Mouse (Mus musculus) NIH3T3 (cell line): ENCODE data around the gene Srrt.
"Not testable (repeated sequence)": the region's sequence is repeated elsewhere in the genome, so short reads cannot be mapped to it uniquely, and the experiment has no call there.

Experiments used
- DNase-seq: peaks from one replicate; pipeline ENCODE4 v3.0.0-alpha.2; 2012; ENCODE audit warnings: low read depth

Gene Srrt

DNA sequence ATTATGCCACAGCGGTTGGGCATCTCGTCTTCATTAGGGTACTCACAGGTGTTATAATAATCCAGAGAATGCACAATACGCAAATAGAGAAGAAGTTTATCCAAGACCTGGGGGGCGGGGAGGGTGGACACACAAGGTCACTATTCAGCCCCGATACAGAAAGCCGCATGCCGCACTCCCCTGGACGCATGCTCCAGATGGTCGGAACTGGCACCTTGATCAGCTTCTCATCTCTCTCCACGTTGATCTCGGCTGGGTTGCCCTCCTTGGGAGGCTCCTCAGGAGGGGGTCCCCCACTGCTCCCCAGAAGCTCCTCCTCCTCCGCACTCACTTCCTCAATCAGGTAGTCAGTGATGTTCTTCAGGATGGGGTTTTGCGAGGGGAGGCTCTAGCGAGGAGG is 10.3 kb downstream of the Srrt start:
- DNase-seq: no peak

DNA sequence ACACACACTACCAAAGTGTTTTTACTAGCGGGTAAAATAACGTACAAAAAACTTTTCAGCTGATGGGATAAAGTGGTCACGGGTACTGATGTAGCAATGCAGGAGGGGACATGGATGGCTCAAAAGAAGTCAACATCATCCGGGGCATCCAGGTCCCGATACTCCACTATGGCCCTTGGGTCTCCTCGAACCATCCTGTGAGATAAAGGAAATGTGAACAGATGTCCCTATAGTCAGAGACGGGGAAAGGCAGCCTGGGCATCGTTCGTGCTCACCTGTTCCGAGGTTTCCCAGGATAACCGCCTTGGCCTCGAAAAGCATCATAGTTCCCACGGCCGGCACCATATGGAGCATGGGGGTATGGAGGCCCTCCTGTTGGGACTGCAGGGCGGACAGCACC is 11.8 kb downstream of the Srrt start:
- no peak for DNase-seq

DNA sequence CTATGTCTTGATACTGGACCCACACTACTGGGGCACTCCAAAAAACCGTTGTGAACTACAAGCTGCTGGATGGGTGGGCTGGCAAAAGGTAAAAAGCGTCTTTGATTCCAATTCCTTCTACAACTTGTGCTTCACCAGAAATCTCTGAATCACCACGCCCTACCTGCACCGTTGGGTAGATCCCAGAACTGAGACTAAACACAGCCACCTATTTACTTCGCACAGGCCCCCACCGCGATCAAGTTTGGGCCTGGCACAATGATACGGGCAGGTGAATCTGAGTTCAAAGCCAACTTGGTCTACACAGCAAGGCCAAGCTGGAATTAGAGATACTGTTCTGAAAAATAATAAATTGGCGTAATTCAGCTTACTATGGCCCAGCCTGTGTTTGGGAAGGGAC is 12.2 kb downstream of the Srrt start:
- no peak for DNase-seq

DNA sequence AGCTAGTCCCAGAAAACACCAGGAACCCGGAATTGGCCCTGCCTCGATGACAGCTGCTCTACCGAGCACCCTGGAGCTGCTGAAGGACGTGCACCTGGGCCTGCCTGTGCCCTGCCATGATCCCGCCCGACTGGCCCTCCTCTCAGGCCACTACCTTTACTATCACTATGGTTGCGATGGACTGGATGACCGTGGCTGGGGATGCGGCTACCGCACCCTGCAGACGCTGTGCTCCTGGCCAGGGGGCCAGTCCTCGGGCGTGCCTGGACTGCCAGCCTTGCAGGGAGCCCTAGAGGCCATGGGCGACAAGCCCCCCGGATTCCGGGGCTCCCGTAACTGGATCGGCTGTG is 12.8 kb downstream of the Srrt start:
- no peak for DNase-seq

DNA sequence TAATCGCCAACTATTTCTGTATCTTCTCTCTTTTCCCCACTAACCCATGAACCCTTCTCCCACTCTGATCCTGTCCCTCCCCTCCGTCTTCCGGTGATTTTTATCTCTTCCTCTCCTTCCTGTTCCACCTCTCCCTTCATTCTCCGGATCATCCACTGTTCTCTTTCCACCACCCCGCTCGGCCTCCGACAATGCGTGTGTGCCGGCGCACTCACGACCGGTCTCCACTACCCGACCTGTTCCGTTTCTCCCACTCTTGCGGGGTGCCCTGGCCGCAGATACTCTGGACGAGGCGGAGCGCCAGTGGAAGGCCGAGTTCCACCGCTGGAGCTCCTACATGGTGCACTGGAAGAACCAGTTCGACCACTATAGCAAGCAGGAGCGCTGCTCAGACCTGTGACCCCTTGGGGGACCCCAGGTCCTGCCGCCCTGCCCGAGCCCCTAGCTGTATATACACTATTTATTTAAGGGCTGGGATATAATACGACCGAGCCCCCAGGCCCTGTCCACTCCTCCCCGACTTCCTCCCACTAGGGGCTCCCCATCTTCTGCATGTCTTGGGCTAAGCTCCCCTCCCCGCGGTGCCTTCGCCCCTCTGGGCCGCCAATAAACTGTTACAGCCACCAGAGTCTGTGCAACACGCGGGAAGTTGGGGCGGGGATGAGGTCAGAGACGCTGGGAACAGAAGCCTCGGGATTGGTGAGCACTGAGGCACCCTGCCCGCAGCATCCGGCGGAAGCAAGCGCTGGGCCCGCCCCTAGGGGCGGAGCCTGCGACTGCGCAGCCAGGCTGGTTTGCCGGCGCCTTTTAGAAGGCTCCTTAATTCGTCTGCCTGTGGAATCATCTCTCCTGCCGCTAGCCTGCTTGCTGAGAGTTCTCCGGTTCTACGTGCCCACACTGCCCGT is 13.4 kb downstream of the Srrt start, which contains the start of gene Ufsp1:
Gene Ufsp1, plus strand, starts transcription at position 791 of the 905 bp plus-strand sequence.
- DNase-seq: peak; percentile 96

DNA sequence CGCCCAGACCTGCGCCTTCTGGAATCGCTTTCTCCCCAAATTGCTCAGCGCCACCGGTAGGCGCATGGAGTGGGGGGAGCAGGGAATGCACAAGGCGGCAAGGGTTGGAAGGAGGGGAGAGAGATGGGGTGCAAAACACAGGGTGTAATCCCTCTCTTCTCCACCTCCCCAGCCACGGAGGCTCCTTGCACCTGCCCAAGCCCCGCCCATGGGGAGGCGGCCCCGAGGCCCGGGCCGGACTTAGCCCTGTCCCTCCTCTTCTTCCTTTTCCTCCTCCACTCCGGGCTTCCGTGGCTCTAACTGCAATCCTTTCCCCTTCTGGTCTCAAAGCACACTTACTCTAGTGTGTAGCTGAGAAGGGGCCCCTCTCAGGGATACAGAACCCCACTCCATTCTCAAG is 14.2 kb downstream of the Srrt start:
- peak; percentile 73 for DNase-seq

DNA sequence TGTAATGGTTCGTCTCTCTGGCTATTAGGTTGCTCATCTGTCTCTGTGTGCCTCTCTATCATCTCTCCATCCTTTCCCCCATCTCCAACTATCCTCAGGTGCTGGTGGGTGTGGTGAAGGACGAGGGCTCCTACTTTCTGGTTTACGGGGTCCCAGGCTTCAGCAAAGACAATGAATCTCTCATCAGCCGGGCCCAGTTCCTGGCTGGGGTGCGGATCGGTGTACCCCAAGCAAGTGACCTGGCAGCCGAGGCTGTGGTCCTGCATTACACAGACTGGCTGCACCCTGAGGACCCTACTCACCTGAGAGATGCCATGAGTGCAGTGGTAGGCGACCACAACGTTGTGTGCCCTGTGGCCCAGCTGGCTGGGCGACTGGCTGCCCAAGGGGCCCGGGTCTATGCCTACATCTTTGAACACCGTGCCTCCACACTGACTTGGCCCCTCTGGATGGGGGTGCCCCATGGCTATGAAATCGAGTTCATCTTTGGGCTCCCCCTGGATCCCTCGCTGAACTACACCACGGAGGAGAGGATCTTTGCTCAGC is 16.0 kb downstream of the Srrt start:
- no peak for DNase-seq

DNA sequence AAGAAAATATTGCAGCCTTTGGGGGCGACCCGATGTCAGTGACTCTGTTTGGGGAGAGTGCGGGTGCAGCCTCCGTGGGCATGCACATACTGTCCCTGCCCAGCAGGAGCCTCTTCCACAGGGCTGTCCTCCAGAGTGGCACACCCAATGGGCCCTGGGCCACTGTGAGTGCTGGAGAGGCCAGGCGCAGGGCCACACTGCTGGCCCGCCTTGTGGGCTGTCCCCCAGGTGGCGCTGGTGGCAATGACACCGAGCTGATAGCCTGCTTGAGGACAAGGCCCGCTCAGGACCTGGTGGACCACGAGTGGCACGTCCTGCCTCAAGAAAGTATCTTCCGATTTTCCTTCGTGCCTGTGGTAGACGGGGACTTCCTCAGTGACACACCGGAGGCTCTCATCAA is 16.8 kb downstream of the Srrt start:
- no peak for DNase-seq

DNA sequence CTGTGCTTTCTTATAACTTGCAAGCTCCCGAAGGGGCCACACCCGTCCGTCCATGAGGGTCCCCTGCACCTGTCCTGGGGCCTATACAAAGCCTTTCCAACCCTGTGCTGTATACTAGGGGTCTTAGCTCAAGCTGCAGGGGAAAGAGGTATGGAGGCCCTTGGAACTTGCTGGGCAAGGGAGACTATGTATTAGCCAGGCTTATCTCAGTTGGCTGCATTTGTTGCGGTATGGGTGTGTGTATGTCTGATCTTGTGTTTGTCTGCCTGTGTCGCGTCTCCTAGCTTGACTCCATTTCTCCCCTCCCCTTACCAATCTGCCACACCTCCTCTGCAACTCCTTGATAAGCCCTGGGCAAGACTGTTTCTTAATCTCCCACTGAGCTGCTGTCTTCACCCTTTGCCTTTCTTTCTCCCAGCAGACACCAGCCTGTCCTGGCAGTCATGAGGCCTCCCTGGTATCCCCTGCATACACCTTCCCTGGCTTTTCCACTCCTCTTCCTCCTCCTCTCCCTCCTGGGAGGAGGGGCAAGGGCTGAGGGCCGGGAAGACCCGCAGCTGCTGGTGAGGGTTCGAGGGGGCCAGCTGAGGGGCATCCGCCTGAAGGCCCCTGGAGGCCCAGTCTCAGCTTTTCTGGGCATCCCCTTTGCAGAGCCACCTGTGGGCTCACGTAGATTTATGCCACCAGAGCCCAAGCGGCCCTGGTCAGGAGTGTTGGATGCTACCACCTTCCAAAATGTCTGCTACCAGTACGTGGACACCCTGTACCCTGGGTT is 17.7 kb downstream of the Srrt start:
- no peak for DNase-seq

DNA sequence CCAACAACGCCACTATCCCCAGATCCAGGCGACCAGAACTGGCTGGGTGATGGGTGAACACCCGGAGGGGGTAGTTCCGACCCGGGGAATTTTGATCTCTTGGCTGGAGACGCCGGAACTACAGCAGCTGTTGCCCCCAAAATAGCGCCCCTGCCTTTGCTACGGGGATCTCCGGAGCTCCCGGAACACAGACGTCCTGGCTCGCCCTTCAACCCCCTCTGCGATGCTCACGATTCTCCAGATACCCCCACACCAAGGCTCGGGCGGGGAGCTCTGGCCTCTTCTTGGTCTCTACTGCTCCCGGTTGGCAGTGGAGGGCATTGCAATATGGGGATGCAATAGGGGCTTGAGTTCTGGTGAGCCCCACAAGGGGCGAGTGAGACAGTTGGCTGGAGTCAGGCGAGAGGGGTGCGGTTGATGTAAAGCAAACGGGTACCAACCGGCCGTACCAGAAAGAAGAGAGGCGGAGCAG is 18.4 kb downstream of the Srrt start:
- DNase-seq: peak; percentile 57

DNA sequence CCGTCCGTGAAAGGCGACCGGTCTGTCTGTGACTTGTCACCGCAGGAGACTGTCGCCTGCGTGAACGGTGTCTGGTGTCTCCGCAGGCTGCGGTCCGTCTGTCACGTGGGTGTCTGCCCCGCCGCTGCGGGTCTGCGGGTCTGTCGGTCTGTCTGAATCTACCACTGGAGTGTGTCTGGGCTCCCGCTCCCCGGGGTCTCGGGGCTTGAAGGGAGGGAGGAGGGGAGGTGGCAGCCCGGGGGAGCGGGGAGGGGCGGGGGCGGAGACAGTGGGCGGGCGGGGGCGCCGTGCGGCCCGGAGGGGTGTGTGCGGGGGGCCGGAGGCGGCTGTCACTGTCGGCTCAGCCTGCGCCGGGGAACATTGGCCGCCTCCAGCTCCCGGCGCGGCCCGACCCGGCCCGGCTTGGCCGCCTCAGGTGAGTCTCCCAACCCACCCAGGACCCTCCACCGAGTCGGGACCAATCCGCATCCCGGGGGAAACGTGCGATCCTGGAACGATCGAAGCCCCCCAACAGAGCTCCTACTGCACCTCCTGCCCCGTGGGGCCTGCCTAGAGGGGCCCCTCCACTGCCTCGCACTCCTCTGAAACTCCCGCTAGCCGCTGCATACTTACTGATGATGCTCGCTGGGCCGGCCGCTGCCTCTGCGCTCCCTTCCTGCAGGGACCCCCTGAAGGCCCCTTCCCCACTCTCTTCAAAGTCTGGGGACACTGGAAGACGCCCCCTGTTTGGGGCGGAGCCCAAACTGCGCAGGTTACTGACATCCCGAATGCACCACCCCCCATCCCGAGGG is 19.3 kb downstream of the Srrt start:
- DNase-seq: no peak

DNA sequence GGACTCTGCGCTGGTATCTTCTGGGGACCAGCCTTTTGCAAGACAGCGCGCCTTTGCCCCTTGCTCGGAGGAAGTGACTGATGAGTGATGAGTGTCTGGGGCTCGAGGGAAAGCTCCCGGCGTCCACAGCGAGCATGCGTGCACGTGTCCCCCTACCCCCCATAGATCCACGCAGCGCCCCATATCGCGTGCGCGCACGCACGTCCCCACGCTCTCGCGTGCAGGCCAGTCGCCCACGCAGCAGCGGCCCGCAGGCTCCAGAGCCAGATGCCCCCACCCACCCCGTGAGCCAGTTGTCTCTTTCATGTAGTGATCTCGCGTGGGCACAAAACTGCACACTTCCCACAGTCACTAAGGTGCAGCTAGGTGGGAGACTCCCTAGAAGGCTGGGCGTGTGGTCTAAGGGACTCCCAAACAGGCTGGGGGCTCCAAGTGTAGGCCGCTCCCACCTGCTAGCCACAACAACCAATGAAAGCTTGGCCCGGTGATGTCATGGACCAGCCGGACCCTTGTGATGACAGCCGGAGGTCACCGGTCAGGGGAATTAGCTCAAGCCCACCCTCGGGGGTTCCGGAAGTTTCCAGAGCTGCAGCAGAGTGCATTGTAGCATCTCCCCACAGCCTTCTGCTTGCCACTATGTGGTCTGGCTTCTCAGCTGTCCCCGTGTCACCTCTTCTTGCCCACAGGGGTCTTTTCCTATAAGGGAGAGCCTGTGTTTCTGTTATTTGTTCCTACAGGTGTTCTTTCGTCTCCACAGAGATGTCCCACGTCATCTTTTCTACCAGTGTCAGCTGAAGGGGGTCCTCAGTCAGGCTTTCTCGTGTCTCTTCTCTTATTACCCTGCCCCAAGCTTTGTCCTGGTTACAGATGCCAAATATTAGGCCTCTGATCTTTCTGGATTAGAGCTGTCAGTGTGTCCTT is 20.2 kb downstream of the Srrt start, which contains the start of gene Ache:
Gene Ache, plus strand, starts transcription at position 488 of the 921 bp plus-strand sequence.
- DNase-seq: peak; percentile 50

DNA sequence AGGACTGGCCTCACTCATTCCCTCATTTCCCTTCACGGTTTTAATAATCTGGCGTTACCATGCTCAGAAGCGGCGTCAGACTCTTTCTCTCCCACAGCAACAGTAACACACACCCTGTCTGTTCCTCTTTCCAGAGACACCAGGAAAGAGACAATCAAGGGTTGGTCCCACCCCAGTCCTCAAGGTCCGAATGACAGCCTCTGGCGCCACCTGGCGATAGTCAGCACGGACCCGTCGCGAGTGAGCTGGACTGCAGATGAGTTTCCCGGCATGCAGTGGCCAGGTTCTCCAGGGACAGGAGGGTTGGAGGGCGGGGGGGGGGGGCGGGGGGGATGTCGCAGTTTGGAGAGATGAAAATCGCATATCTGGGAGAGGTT is 20.8 kb downstream of the Srrt start:
- peak; percentile 95 for DNase-seq

DNA sequence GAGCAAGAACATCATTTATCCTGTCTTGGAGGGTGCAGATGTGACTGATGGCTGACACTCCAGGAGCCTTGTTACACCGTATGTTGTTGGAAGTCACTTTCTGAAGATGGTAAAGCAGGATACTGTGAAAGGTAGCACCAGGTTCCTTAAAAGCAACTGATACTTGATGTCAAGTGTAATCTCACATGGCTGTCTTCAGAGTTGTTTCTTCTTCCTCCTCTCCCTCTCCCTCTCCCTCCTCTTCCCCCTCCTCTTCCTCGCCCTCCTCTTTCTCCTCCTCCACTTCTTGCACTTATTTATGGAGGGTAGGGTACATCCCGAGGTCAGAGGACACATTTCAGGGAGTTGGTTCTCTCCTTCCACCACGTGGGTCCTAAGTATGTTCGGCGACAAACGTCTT is 21.5 kb downstream of the Srrt start:
- no peak for DNase-seq

DNA sequence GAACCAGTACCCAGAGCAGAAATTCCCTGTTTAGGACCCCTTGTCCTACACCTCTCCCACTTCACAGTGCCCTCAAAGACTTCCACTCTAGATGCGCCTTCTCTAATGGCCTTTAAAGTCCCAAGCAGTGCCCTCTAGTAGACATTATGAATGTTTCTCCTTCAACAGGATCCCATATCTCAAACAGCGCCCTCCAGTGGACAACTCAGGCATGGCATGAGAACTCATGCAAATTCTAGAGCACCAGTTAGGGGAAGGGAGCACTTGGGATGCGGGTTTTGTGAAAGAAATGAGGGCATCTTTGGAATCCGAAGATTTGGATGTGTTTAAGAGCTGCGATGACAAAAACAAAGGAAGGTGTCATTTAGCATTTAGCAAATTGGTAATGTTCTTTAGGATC is 22.4 kb downstream of the Srrt start:
- DNase-seq: peak; percentile 67

DNA sequence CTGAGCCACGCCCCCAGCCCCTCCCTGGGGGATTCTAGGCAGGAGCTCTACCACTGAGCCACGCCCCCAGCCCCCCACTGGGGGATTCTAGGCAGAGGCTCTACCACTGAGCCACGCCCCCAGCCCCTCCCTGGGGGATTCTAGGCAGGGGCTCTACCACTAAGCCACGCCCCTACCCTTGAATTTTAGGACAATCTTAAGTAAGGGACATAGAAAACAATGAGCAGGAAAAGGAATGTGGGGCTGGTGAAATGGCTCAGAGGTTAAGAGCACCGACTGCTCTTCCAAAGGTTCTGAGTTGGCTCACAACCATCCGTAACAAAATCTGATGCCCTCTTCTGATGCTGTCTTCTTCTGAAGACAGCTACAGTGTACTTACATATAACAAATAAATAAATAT is 23.1 kb downstream of the Srrt start:
- not testable (repeated sequence) for DNase-seq

DNA sequence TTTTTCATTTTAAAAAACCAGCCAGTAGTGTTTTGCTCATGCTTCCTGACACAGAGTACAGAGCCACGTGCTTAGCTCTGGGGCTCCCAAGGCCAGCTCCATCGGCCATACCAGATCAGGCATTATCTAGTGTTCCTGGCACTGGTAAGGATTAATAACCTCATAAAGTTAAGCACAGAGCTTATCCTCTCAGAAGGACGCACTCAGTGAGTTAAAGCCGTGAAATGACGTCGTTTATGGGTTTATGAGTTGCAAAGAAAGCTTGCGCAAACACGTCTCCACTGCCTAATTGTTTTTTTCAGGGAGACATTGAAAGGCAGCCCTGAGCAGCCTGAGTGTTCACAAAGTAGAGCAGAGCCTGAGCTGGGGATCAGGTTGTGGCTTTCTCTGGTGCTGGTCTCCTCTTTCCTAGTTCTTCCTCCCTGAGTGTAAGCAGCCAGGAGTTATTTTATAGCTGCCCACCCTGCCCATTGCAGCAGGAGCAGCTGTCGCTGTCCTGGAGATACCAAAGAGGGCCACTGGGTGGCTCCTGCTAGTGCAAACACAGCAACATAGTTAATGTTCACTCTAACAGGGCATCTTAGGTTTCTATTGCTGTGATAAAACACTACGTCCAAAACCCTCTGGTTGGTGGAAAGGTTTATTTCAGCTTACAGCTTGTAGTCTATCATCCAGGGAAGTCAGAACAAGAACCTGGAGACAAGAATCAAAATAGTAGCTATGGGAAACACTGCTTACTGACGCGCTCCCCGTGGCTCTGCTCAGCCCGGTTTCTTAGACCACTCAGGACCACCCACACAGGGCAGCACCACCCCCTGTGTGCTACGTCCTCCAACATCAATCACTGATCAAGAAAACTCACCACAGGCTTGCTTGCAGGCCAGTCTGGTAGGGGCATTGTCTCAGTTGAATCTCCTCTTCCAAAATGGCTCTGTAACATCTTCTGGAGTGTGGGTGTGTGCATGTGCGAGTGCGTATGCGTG is 29.8 kb downstream of the Srrt start:
- peak; percentile 39 for DNase-seq

DNA sequence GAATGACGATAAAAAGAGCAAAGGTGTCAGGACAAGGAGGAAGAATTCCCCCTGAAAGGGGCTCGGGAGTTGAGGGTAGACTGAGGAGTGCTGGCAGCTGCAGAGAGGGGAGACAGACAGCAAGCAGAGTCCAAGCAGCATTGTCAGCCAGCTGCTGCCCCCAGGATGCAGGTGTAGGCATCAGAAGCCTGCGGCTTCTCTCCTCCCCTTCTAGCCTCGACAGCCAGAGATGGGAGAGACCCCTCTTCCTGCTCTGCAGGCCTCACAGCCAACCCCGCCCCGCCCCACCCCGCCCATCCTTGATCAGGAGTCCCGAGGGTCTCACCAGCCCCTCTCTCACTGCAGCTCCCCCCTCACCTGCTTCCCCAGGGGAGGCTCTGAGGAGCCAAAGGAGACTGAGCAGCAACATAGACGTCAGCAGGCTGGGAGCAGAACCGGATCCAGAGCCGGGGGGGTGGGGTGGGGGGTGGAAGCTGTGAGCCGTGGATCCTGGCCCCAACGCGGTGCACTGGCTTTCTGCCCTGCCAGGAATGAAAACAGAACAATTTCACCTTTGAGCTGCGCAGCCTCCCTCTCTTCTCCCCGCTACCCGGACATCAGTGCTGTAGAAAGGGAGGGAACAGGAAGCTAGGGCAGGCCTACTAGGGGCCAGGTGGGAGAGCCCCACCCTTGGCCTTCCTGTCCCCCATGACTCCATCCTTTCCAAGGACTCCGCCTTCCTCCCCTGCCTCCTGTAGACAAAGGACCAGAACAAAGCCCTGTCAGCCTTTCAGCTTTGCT is 39.2 kb downstream of the Srrt start:
- DNase-seq: no peak

DNA sequence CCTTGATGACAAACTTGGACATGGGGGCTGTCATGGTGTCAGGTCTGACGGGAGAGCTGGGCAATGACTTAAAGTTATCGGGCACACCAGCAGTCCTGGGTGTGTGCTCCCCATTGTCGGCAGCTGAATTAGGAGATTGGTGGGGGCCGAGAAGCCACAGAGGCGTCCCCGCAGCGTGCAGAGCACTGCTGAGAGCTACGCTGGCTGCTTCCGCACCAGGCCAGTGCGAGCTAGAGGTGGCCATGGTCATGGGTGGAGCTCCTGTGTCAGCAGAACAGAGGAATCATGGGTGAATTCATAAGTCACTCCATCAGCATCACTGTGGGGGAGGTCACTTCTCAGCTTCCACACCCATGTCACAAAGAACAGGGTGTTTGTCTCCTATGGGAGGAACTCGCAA is 42.7 kb downstream of the Srrt start:
- DNase-seq: no peak
